Mouse (Mus musculus) heart, embryonic 10.5 days (tissue): ENCODE measurements around the gene Sinhcaf. TPM values are rescaled to one million over a fixed set of nuclear protein-coding genes. Genes with fewer than 3 reads are reported as not detected.
A peak's percentile ranks its signal among the peaks of the same experiment; 100 is the strongest.

Source experiments
- DNase-seq: peaks from one replicate; pipeline ENCODE4 v3.0.0-alpha.2; 2017; ENCODE audit warnings: low spot score
- H3K27ac ChIP-seq: fragments of 300-500 bp; sonication (generic); 2 replicates; pipeline ENCODE4 v1.5.1; 2016; ENCODE audit warnings: mild to moderate bottlenecking
- H3K27me3 ChIP-seq: fragments of 300-500 bp; sonication (generic); 2 replicates; pipeline ENCODE4 v1.6.1; 2016; ENCODE audit warnings: mild to moderate bottlenecking; ENCODE audit not compliant: poor library complexity, insufficient read depth, severe bottlenecking
- H3K36me3 ChIP-seq: fragments of 300-500 bp; sonication (generic); 2 replicates; pipeline ENCODE4 v1.6.1; 2016; ENCODE audit warnings: mild to moderate bottlenecking, moderate library complexity
- H3K4me1 ChIP-seq: fragments of 300-500 bp; sonication (generic); 2 replicates; pipeline ENCODE4 v1.6.1; 2016; ENCODE audit warnings: mild to moderate bottlenecking
- H3K4me3 ChIP-seq: fragments of 300-500 bp; sonication (generic); 2 replicates; pipeline ENCODE4 v1.5.1; 2016; ENCODE audit warnings: mild to moderate bottlenecking, moderate library complexity
- H3K9me3 ChIP-seq: fragments of 300-500 bp; sonication (generic); 2 replicates; pipeline ENCODE4 v1.6.1; 2016; ENCODE audit warnings: mild to moderate bottlenecking, moderate library complexity
- WGBS: fragments of 180-500 bp; shearing (Covaris S2); methylation state at CpG from one replicate; pipeline ENCODE4 v1.1.7; 2016; 5-methylcytosine and 5-hydroxymethylcytosine counted together
- polyA plus RNA-seq: library from polyadenylated mRNA; unstranded; fragments of >200 nt; fragmentation: Nextera tagmentation; extraction: Ambion mirVana; gene quantifications from 2 replicates; pipeline ENCODE4 v1.2.1, GENCODE M21; 2016

The Sinhcaf gene
- polyA plus RNA-seq, 1 experiment from 2014 or later: 171 TPM

- Histone ChIP-seq H3K4me1 (peaks cover 20% of the 10 kb centered on the region), H3K27ac (0 out of 2 replicates have a peak overlapping the region, but pooled peaks have one; percentile 26), H3K4me3 (peak overlapping the region; percentile 24; the same call in 1 of the 2 replicates), H3K36me3 (no peaks in the 10 kb centered on the region), H3K27me3 (no peaks in the 10 kb centered on the region), H3K9me3 (no peaks in the 10 kb centered on the region)
- 35% methylated on average over 9 of the region's 9 CpGs for WGBS
- DNase-seq: no peak
Observed at GRCm38 (mm10) chr6:148971385-148971940, 25.2 kb upstream of the Sinhcaf start.

- no peaks in the 10 kb centered on the region for H3K4me1 ChIP-seq
- H3K9me3 ChIP-seq: no peaks in the 10 kb centered on the region
- H3K27ac ChIP-seq: no peak overlapping the region
- H3K27me3 ChIP-seq: no peaks in the 10 kb centered on the region
- no peak for DNase-seq
- WGBS: 34% methylated on average over 1 of the region's 1 CpGs
- H3K4me3 ChIP-seq: no peak overlapping the region
- no peaks in the 10 kb centered on the region for H3K36me3 ChIP-seq
Observed at GRCm38 (mm10) chr6:148961285-148961684, 15.0 kb upstream of the Sinhcaf start.

GRCm38 (mm10) chr6:148959540-148960238 is 13.4 kb upstream of the Sinhcaf start:
- Histone ChIP-seq H3K9me3 (no peaks in the 10 kb centered on the region), H3K4me3 (no peak overlapping the region), H3K4me1 (peaks cover 11% of the 10 kb centered on the region; the same call in 1 of the 2 replicates), H3K27me3 (no peaks in the 10 kb centered on the region), H3K27ac (no peak overlapping the region), H3K36me3 (no peaks in the 10 kb centered on the region)
- 55% methylated on average over 4 of the region's 4 CpGs for WGBS
- no peak for DNase-seq

GRCm38 (mm10) chr6:148958712-148959111 is 12.4 kb upstream of the Sinhcaf start:
- no peak for DNase-seq
- H3K27me3 ChIP-seq: no peaks in the 10 kb centered on the region
- no peak overlapping the region for H3K4me3 ChIP-seq
- no peaks in the 10 kb centered on the region for H3K36me3 ChIP-seq
- H3K9me3 ChIP-seq: no peaks in the 10 kb centered on the region
- H3K4me1 ChIP-seq: peaks cover 11% of the 10 kb centered on the region; the same call in 1 of the 2 replicates
- no peak overlapping the region for H3K27ac ChIP-seq
- WGBS: 94% methylated on average over 1 of the region's 1 CpGs

GRCm38 (mm10) chr6:148957046-148957445 is 10.8 kb upstream of the Sinhcaf start:
- Histone ChIP-seq H3K9me3 (no peaks in the 10 kb centered on the region), H3K4me3 (no peak overlapping the region), H3K36me3 (no peaks in the 10 kb centered on the region), H3K4me1 (peaks cover 11% of the 10 kb centered on the region; the same call in 1 of the 2 replicates), H3K27ac (no peak overlapping the region), H3K27me3 (no peaks in the 10 kb centered on the region)
- no peak for DNase-seq
- WGBS: 88% methylated on average over 3 of the region's 3 CpGs

DNA sequence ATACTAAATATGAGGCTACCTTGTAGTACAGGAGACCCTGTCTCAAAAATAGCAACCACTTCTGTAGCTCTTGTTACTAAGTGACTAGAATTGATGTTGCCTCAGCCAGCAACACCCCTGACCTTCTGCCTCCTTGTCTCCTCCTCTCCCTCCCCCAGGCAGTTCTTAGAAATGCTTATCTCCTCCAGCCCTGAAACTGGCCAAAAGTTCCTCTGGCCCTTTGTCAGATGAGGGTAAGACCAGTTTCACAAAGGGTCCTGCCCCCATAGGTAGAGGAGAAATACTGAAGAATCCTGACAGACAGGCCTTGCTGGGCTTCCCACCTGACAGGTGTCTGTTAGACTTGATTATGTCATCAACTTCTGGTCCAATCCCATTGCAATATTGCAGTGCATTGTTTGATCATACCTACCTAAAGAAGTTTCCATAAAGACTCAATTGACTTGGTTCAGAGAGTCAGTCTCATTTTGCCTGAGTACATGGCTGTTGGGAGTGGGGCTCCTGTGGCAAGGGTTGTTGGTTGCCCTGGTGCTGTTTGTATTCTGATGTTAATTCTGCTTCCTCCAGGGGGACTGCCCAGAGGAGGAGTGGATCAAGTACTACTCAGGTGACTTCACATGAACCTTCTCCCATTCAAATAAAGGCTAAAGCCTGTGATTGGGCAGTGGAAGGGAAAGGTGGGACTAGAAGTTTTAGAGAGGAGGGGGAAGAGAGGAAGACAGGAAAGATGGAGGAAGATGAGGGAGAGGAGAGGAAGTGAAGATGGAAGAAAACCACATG is 9.6 kb upstream of the Sinhcaf start:
- H3K36me3 ChIP-seq: no peaks in the 10 kb centered on the region
- H3K4me1 ChIP-seq: peaks cover 11% of the 10 kb centered on the region; the same call in 1 of the 2 replicates
- H3K4me3 ChIP-seq: no peak overlapping the region
- H3K27me3 ChIP-seq: no peaks in the 10 kb centered on the region
- no peaks in the 10 kb centered on the region for H3K9me3 ChIP-seq
- H3K27ac ChIP-seq: 0 out of 2 replicates have a peak overlapping the region, but pooled peaks have one; percentile 3
- peak; percentile 87 for DNase-seq

DNA sequence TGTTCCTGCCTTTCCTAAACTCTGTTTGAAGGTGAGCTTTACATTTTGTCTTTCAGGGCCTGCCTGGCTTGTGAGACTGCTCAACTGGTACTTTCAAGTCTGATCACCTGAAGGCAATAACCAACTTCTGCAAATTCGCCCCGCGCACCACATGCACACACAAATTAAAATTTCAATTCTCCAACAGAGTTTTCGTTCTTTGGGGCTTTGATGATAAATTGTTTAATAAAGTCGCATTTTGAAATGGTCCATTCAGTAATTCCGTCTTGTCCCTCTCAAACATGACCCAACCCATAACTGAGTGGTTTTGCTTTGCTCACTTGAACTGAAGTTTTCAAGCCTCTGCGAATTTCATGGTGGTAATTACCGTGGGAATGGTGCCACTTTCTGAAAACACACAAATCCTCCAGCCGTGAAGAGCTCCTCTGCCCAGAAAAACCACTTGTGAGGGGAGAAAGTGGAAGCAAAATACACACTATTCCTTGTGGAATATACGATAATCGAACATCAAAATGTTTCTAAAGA is 676 bp upstream of the Sinhcaf start:
- Histone ChIP-seq H3K4me1 (peaks cover 5% of the 10 kb centered on the region), H3K36me3 (peaks cover 7% of the 10 kb centered on the region), H3K9me3 (no peaks in the 10 kb centered on the region), H3K4me3 (peak overlapping the region; percentile 81), H3K27ac (peak overlapping the region; percentile 97), H3K27me3 (no peaks in the 10 kb centered on the region)
- 51% methylated on average over 11 of the region's 11 CpGs for WGBS
- no peak for DNase-seq

GRCm38 (mm10) chr6:148945509-148946408 is 508 bp downstream of the Sinhcaf start:
- peak; percentile 80 for DNase-seq
- under 1% methylated on average over 75 of the region's 75 CpGs for WGBS
- H3K36me3 ChIP-seq: peaks cover 7% of the 10 kb centered on the region
- peak overlapping the region; percentile 97 for H3K27ac ChIP-seq
- H3K27me3 ChIP-seq: no peaks in the 10 kb centered on the region
- peak overlapping the region; percentile 81 for H3K4me3 ChIP-seq
- peaks cover 5% of the 10 kb centered on the region for H3K4me1 ChIP-seq
- no peaks in the 10 kb centered on the region for H3K9me3 ChIP-seq

DNA sequence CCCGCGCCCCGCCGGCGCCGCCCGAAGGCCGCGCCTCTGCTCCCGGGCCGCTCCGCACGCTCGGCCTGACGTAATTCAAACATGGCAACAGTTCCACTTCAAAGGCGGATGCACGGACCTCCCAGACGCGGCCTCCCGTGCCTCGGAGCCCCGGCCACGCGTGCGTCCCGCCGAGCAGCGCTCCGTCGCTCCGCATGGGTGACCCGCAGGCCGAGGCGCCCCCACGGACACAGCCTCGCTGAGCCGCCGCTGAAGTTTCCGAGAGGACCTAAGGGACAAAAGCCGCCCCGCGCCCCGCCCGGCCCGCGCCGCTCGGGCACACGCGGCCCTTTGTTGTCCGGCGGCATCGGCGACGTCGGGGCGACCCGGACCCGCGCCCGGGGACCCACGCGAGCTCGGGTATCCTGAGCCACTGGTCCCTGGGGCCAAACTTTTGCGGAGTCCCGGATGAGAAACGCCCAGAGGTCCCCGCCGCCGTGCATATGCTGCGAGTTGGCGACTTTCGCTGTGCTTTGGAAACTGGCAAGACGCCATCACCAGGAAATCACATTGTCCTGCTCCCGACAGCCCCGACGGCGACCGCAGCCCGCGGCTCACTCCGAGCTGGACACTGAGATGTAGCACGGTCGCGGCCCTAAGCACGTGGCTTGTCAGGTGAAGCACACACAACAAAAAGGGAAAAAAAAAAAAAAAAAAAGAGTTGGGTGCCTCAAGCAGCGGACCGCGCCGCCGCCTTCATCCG is 1.3 kb downstream of the Sinhcaf start:
- Histone ChIP-seq H3K4me3 (peak overlapping the region; percentile 81), H3K36me3 (peaks cover 7% of the 10 kb centered on the region), H3K27me3 (no peaks in the 10 kb centered on the region), H3K4me1 (peaks cover 5% of the 10 kb centered on the region), H3K27ac (peak overlapping the region; percentile 97), H3K9me3 (no peaks in the 10 kb centered on the region)
- under 1% methylated on average over 92 of the region's 92 CpGs for WGBS
- peak; percentile 89 for DNase-seq

DNA sequence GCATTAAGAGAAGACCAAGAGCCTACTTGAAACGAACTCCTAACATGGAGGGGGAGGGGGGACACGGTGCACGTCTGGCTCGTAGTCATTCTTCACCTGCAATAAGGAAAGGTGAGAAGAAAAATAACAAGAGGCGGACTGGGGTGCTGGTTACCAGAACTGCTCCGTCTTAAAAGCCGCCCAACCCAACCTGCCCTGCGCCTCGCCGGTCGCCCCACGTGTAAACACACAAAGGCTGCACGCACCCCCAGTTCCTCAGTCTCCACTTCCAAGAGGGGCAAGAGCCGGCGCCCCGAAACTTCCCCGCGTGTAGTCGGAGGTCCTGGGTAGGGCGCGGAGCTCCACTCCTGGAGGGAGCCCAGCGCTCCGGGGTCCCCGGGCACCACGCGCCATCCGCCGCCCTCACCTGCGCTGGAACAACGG is 1.9 kb downstream of the Sinhcaf start:
- no peak for DNase-seq
- Histone ChIP-seq H3K4me1 (peaks cover 8% of the 10 kb centered on the region), H3K4me3 (peak overlapping the region; percentile 81), H3K27ac (peak overlapping the region; percentile 97), H3K9me3 (no peaks in the 10 kb centered on the region), H3K27me3 (no peaks in the 10 kb centered on the region), H3K36me3 (peaks cover 7% of the 10 kb centered on the region)
- WGBS: under 1% methylated on average over 30 of the region's 30 CpGs

DNA sequence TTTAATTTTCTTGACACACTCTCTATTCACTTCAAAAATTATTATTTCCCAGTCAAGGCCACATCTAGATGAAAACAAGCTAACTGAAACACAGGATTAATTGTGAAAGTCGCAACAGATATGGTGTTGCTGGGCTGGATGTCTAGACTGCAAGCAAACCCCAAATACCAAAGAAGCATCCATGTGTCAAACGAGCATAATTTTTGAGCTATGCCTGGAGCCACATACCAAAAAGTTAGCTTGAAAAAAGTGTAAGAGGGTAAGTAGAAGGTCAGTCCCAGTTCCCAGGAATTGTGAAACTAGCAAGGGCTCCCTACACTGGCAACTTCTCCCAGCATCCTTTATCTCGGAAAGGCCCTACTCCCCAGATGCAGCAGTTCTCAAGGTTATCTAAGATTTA is 2.6 kb downstream of the Sinhcaf start:
- H3K4me1 ChIP-seq: peaks cover 9% of the 10 kb centered on the region
- WGBS: 28% methylated on average over 3 of the region's 3 CpGs
- H3K9me3 ChIP-seq: no peaks in the 10 kb centered on the region
- peak overlapping the region; percentile 97; the same call in 1 of the 2 replicates for H3K27ac ChIP-seq
- H3K4me3 ChIP-seq: peak overlapping the region; percentile 81
- H3K27me3 ChIP-seq: no peaks in the 10 kb centered on the region
- no peak for DNase-seq
- peaks cover 7% of the 10 kb centered on the region for H3K36me3 ChIP-seq
